Mouse (Mus musculus) 416B (cell line): ENCODE measurements around the gene Wdsub1.

ENCODE experiments used
- DNase-seq: peaks from one replicate; pipeline ENCODE4 v3.0.0; 2011; ENCODE audit warnings: low read depth

Gene Wdsub1

GRCm38 (mm10) chr2:59881831-59882741 is at the start of gene Wdsub1:
TSS of gene Wdsub1 (minus strand) at chr2:59882591.
- DNase-seq, result peak; percentile 97

DNA sequence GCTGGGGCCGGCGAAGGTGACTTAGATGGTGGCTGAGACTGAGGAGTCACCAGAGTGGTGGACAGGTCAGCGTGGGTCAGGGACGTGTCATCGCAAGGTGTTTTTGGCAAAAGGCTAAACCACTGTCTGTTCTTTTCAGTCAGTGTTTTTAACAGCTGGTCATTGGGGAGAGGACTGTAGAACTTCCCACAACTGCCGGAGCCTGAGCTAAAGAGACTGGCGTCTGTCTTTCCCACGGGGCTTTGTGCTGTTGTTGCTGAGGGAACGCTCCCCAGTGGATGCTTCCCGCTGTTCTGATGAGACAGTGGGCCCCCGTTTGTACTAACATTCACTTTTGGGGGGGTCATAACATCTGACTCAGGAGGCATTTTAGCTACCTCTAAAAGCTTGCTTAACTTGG is 31.2 kb upstream of the Wdsub1 start:
- no peak for DNase-seq

DNA sequence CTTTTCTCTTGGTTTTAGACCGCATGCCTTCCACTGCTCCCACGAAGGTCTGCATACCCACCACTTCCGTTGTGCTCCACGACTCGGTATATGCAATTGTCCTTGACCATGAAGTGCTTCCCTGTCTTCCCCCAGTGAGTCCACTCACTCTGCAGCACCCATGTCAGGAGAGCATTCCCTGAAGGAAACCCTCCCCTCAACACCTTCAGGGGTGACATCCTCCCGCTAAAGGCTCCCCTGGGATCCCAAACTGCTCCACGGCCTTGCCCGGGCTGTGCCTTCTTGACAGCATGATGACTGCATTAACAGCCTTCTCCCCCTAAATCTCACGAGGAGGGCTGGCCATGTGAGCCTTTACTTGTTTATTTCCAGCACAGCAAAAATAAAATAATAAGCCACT is 25.7 kb upstream of the Wdsub1 start:
- no peak for DNase-seq

GRCm38 (mm10) chr2:59904007-59904406 is 21.6 kb upstream of the Wdsub1 start:
- DNase-seq, result no peak

DNA sequence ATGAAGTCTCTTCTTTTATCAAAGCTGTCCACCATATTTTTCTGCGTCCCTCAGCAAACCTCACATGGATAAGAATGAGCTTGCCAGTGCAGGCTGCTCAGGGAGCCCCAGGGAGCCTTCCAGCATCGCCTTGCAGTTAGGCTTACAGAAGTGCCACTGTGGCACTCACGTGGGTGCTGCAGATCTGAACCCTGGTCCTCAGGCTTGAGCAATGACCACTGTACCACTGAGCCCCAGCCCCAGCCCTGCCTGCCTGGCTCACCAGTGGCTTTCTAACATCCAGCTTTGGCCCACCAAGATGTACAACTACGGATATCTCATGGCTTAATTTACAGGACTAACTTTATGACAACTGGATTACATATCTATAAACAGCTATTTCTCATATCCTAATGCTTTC is 16.3 kb upstream of the Wdsub1 start:
- DNase-seq, result no peak

DNA sequence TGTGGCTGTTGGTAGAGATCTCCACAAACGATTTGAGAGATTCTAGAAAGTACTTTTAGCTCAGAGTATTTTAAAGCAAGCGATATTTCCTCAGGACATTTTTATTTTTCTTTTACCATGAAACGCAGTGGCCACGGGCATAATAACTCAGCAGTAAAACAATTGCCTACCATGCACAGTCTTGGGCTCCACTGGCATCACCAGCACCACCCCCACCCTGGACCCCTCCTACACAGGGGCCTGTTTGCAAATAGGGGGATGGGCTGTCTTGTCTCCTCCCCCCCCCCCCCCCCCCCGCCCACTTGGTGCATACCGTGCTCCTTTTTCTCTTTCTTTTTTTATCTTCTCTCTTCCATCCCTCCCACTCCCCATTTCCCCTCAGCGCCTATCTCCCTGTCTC is 15.7 kb upstream of the Wdsub1 start:
- DNase-seq, result no peak

DNA sequence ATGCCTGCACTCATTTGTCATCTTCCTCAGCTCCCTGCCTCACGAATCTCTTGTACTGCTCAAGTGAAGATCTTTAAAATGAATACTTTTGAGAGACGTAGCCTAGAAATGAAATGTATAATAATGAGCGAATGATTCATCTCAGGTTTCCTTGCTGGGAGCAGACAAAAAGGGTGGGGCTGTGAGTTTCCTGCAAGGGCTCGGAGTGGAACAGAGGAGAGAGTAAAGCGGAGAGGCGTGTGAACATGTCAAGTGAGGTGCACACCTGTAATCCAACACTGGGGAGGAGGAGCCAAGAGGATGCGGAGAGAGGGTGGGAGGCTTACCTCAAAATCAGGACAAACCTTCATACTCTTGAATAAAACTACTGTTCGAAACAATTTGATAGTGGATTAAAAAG is 14.4 kb upstream of the Wdsub1 start:
- DNase-seq, result no peak

DNA sequence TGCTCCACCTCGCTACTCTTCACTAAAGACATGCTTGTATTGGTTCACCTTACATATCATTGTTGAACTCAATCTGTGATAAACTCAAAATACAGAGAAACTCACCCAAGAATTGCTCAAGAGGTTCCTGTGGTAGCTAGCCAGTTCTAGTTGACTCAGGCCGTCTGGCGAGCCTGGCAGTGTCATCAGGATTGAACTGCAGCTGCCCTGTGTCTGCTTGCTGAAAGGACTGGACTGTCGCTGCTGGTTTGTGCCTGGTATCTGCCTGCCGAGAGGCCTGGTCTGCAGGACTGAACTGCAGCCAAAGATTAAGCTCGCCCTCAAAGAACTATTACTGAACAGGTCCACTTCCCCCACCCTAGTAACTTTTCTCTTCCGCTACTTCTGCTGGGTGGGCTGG is 14.0 kb upstream of the Wdsub1 start:
- DNase-seq, result peak; percentile 32

DNA sequence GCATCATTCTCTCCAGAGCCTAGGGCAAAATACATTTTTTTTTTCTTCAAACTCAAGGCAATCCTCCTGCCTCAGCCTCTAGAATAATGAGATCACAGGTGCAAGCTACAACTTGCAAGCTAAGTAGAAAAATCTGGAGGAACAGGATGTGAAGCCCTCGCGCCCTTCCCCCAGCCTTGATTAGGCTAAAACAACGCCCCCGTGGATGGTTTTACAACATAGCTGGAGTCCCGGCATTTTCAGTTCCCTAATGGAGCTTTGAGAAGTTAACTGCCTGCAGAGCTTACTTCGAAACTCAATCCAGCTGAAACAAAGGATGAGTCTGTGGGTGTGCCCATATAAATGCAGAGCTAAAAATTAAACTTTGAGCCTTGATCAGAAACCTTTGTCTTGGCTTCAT is 7.3 kb upstream of the Wdsub1 start:
- DNase-seq, result no peak

DNA sequence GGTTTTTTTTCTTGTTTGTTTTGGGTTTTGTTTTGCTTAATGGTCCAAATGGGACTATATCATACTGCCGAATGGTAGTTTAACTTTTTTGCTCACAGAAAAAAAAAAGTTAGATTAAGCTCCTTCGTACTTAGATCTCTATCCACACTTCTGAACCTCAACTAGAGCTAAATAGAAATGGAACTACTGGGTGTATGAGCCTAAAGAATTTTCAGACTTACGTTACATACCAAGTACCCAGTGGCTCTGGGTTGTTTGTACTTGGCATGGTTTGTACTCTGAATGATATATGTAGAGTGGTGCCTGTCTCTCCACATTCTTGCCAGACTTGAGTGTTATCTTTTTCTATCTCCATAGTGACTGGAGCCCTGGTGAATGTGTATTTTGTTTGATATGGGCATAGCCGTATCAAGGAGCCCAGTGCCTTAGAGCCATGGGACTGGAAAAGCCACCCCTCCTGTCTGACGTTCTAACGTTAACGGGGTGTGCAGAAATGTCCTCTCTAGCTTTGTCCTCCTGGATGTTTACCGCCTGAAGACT is 421 bp upstream of the Wdsub1 start:
- no peak for DNase-seq

DNA sequence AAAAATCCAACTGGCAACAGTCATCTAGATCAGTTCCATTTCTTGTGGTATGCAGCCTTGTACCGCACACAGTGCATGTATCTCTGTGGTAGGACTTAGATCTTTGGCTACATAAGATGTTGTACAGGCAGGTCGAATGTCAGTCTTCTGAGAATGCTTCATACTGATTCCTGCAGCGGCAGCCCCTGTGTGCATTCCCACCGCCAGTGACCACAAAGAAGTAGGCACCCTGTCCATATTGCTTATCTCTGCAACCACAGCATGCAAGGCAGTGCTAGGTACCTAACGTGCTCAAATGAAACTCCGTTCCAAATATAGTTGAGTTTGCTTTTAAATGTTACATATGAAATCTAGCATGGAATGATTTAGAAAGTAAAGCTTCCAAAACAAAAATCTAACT is 987 bp downstream of the Wdsub1 start:
- DNase-seq, result peak; percentile 73

DNA sequence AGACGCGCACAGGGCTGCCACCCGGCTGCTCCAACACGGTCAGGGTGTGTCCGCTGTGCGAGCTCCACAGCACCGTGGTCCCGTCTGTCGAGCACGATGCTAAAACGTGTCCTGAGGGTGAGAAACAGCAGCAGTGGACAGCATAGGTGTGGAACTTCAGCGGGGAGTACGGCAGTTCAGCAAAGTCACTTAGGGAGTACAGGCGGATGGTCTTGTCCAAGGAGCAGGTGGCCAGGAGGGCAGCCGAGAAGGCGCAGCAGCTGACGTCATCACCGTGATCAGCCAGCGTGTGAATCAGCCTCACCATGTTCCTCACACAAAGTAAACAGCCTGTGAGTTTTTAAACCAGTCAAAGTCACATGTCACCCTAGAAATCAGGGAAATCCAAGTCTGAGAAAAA is 4.2 kb downstream of the Wdsub1 start:
- no peak for DNase-seq

GRCm38 (mm10) chr2:59877335-59877734 is 5.1 kb downstream of the Wdsub1 start:
- DNase-seq, result peak; percentile 10

DNA sequence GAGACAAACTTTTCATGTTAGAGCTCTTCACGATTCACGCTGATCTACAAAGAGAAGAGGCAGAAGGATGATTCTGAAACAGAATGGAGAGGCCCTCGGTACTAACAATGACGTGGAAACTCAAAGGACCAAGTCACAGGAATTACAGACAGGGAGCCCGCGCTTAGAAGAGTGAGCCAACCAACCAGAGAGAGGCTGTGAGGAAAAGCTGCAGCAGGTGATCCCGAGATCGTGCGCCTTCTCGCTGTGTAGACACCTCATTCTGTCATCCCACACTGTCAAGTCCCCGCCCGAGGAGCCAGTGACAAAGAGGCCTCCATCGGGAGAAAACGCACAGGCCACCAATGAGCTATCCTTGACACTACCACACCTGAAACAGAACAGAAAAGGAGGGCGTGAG is 5.9 kb downstream of the Wdsub1 start:
- no peak for DNase-seq

GRCm38 (mm10) chr2:59870526-59870925 is 11.9 kb downstream of the Wdsub1 start:
- DNase-seq, result peak; percentile 22

DNA sequence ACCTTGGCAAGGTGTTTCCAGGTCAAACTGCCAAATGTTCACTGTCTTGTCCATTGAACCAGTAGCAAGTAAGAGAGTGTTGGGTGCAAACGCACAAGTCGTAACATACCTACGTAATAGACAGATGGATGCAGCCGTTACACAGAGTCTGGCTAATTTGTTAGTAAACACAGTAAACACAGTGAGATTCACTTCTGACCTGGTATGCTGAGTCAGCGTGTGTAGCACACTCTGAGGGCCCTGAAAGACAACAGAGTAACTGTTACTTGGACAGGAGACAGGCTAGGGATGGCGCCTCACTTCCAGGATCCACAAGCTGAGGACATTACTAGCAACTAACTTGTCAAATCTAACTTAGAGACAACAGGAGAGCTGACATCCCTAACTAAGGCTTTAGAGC is 19.8 kb downstream of the Wdsub1 start:
- no peak for DNase-seq

GRCm38 (mm10) chr2:59854363-59854762 is 28.0 kb downstream of the Wdsub1 start:
- DNase-seq, result no peak

GRCm38 (mm10) chr2:59853543-59853942 is 28.8 kb downstream of the Wdsub1 start:
- DNase-seq, result no peak

- DNase-seq, result no peak
Observed at GRCm38 (mm10) chr2:59852916-59853315, 29.5 kb downstream of the Wdsub1 start.

DNA sequence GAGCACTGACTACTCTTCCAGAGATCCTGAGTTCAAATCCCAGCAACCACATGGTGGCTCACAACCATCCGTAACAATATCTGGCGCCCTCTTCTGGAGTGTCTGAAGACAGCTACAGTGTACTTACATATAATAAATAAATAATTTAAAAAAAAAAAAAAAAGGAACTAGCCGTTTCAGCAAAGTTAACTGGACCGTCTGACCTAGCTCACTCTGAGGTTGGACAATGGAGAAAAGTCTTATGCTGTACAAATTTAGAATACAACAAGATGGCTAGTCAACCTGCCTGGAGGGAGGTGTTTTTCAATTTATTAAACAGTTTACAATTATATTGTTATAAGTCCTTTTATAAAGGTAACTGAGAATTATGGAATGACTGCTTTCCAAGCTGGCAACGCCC is 30.5 kb downstream of the Wdsub1 start:
- DNase-seq, result peak; percentile 31

- DNase-seq, result no peak
Observed at GRCm38 (mm10) chr2:59843848-59844247, 38.5 kb downstream of the Wdsub1 start.

DNA sequence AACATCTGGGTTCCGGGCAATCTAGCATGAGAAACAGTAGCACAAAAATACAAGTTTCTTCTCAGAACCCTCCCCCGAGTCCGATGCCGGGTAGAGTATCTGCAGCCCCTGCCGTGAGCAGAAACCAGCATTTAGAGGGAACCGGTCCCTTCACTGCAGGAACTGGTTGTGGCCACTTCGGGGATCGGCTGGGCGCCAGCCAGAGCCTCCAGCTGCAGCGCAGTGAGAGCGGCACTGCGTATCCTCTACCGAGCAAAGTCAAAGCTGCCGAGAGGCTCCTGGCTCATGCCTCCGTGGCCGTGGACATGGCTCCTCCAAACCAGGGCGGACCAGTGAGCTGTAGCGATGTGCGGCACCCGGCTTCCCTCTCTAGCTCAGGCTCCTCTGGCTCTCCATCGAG is 39.2 kb downstream of the Wdsub1 start:
- no peak for DNase-seq

- no peak for DNase-seq
Observed at GRCm38 (mm10) chr2:59842556-59843008, 39.8 kb downstream of the Wdsub1 start.

DNA sequence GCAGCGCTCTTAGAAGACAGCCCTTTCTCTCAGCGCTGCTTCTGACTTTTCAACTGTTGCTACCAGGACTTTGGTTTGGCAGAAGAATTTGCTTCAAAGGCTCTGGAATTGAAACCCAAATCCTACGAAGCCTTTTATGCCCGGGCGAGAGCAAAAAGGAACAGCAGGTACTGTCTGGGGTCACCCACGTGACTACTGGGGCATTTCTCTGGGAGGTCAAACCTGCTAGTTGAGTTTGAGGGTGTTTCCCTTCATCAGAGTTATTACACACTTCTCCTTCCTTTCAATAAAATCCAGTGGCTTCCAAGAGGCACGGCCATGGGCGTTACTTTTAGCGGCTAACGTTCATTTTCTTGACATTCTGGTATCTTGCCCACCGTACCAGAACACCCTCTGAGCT is 40.4 kb downstream of the Wdsub1 start:
- DNase-seq, result no peak
